Mouse (Mus musculus): Measurements from ENCODE around the gene Camkv.
A peak's percentile ranks its signal among the peaks of the same experiment; 100 is the strongest.

Camkv gene

DNA sequence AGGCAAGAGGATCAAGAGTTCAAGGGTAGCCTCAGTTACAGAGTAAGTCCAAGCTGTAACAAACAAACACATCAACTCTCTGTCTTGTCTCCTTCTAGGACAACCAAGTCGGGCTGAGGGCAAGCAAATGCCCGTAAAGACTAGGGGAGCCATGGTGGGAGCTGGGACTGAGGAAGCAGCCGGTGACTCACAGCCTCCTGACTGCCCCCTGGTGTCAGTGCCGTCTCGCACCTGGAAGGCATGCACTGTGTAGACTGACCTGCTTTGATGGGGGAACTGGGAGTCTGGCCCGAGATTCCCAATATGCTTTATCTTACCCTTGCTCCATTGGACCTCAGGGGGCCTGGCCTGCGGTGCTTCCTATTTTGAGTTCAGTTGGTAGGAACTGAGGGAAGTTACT, 12.5 kb upstream of the Camkv start:
- peak; percentile 40 for DNase-seq (ENCODE audit: low read depth)

DNA sequence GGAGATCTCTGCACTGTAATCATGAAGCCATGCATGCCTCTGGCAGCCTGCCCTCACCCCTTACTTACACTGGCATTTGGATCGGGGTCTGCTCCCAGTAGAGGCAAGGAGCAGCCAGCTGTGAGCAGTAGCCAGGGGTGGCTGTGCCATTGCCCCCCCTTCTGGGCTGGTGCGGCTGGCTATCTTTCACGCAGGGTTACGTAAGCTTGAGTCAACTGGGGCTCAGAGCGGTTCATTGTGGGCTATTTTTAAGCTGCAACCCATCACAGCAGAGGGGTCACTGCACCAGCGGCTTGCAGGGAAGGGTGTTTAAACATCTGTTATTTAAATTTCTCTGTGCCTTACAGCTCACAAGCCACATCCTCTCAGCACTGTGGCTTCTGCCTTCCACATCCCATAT, 11.5 kb upstream of the Camkv start:
- no peak for DNase-seq (ENCODE audit: low read depth)

DNA sequence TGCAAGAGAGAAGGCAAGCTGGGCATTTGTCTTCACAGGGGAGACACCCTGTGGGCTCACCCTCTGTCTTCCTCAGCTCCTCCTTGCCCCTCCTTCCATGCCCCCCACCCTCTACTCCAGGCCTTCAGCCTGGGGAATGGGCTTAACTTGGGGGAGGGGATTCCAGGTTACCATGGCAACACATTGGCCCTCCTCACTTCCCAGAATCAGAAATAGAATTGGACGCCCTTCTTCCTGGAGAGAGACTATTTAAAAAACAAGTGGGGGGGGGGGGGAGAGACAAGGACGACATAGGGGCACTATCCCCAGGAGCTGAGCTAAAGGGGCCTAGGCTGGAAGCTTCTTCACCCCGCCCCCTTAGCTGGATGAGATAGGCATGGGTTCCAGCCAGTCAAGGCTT, 10.2 kb upstream of the Camkv start:
- DNase-seq (ENCODE audit: low read depth): no peak

DNA sequence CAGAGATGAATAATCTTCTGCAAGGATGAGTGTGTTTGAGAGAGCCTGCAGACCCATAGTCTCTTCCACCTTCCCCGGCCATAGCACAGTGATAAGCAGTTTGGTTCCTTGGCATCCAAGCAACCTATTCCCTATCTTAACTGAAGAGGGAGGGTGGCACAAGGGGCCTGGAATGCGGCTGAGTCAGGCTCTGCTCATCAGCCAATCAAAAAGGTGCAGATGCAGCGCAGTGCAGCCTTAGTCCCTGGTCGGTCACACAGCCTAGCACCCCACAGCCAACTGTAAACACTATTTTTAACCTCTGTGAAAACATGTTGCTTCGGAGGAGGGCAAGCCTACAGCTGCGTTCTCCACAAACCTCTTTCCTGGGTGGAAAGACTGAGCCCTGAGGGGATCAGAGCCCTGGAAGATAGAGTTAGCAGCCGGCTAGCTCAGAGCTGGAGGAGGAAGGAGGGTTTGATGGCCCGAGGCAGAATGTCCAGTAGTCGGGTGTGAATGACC, 8.5 kb upstream of the Camkv start:
- DNase-seq (ENCODE audit: low read depth): no peak

DNA sequence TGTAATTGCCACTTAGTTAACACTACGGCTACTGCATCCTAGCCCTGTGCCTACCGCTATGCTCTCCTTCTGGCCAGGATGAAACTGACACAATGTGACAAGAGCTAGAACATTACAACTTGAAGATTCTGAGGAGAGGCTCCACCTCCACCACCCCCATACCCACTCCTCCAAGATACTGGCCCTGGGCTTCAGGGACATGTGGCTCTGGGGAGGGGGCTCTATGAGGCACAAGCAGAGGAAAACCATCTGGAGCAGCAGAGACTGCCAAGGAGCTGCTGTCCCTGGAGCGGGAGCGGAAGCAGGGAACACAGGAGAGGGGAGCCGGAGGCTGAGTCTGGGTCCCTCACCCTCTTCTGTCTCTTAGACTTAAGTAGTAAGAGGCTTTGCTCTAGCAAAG, 7.7 kb upstream of the Camkv start:
- no peak for DNase-seq (ENCODE audit: low read depth)

DNA sequence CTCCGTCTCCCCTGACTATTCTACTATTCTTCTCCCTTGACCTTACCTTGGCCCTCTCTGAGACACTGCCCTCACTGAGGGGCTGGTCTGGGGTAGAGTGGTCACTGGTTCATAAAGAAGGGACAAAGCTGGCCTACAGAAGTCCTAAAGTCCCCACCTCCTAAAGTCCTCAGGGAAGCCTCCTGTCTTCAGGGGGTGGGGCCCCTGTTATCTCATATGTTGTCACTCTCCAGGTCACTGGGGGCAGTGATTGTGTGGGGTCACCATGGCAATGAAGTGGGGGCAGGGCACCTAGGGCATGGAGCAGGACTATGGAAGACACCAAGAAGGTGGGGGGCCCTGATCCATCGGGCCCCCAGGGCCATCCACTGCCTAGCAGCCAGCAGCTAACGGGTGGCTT, 7.3 kb upstream of the Camkv start, which contains the start of gene Actl11:
Gene Actl11, plus strand, starts transcription at position 301 of the 400 bp plus-strand sequence.
- no peak for DNase-seq (ENCODE audit: low read depth)

DNA sequence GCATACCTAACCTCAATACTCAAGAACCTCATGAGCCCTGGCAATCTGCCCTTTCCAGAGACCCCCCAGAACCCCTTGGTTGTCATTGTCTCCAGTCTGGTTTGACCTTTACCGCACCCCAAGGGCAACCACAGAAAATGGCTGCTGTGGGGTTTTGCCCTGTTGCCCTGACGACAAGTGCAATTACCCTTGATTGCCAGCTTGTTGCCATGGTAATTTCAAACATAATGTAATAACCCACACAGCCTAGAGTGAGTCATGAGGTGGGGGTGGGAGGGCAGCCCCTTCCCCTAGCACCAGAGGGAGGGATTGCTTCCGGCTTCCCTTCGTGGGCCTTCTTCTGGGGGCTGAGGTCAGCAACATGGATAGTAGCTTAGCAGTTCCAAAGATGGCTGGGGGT, 3.3 kb upstream of the Camkv start:
- no peak for DNase-seq (ENCODE audit: low read depth)

DNA sequence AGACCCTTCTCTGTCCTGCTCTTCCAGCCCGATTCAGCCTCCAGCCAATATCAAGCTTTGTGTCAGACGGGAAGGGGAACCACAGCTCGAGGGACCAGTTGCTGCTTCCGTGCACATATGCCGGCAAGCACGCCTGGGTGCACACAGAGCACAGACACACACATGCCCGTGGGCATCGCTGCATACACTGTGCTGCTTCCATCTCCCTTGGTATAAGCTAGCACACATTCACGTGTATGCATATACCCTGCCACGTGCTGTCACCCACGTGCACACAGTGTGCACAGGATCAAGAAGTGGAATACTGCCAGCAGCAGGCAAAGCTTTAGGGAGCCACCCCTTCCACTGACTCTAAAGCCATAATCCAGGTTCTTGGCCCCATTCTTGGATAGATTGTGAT, 1.3 kb upstream of the Camkv start:
- no peak for DNase-seq (ENCODE audit: low read depth)

DNA sequence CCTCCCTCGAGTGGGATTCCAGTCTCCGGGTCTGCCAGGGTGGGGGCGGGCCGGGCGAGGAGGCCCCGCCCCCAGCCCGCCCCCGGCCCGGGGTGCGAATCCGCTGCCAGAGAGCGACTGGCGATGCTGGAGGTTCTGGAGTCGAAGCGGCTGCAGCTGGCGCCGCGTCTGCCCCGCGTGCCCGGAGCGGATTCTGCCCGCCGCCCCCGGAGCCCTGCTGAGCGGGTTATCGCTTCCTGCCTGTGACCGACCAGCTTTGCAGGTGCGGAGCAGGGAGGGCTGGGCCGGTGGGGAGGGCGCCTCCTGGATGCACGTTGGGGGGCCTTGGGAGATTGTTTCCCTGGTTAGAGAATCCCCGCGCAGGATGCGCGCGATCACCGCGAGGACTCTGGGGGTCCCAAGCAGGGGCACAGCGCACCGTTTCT, 328 bp downstream of the Camkv start:
- DNase-seq (ENCODE audit: low read depth): peak; percentile 47

DNA sequence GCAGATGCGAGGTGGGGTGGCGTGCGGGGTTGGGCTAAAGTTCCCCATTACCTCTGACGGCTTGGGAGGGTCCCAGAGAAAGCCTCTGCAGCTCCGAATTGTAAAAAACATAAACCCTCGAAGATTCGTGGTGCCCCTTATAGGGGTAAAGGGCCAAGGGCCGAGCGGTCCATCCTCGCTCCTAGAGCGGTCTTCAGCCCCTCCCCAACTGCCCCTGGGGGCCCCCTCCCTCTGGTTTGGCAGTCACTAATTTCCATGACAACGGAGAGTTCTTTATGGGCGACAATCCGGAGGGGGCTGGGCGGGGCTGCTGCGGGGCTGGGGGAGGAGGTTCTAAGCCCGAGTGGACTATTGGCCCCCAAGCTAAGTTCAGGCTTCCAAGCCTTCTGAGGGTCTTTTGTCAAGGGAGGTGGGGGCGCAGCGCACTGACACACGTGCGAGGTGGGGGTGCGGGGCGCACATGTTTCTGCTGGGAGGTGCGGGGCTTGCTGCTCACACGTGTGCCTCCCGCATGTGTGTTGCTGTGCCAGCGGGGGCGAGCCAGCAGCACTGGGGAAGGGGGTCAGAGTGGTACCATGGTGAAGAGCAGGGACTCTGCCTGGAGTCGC, 845 bp downstream of the Camkv start:
- DNase-seq (ENCODE audit: low read depth): peak; percentile 12

DNA sequence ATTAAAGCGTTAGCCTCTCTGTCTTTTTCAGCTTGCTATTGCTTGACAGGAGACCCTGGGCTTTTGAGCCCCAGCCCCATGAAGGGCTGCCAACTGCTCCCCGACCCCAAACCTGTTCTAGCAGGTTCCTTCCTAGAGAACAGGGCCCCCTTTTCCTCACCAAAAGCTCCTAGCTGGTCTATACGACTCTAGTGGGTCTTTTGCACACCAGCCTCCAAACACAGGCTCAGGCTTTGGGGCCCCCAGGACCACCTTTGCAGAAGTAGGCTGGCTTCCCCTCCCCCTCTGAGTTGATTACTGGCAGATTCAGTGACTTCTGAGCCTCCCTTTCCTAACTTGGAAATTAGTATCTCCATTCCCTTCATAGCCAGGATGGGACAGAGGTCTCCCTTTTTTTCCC, 1.4 kb downstream of the Camkv start:
- no peak for DNase-seq (ENCODE audit: low read depth)

DNA sequence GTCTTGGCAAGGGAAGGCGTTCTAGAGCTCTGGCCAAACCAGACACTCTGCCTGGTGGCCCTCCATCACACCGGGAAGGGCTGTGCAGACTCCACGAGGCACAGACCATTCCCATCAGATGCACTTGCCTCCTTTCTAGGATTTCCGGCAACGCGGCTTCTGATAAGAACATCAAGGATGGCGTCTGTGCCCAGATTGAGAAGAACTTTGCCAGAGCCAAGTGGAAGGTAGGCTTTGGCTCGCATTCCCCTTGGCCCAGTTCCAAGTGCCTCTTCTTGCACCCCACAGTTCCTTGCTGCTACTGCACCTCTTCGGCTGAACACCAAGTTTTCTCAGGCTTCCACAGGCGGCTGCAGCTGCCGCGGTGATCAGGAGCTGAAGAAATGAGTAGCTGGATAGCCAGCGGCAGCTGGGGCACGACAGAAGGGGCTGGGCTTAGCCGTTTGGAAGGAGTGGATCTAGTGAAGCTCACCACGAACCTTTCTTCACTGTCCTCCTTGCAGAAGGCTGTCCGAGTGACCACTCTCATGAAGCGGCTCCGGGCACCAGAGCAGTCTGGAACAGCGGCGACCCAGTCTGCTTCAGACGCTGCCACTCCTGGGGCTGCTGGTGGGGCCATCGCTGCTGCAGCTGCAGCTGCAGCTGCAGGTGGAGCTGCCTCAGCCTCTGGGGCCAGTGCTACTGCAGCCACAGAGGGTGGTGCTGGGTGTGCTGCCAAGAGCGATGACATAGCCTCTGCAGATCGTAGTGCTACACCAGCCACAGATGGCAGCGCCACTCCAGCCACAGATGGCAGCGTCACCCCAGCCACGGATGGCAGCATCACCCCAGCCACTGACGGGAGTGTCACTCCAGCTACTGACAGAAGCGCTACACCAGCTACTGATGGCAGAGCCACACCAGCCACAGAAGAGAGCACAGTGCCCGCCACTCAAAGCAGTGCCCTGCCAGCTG, 12.0 kb downstream of the Camkv start:
- no peak for DNase-seq (ENCODE audit: low read depth)

DNA sequence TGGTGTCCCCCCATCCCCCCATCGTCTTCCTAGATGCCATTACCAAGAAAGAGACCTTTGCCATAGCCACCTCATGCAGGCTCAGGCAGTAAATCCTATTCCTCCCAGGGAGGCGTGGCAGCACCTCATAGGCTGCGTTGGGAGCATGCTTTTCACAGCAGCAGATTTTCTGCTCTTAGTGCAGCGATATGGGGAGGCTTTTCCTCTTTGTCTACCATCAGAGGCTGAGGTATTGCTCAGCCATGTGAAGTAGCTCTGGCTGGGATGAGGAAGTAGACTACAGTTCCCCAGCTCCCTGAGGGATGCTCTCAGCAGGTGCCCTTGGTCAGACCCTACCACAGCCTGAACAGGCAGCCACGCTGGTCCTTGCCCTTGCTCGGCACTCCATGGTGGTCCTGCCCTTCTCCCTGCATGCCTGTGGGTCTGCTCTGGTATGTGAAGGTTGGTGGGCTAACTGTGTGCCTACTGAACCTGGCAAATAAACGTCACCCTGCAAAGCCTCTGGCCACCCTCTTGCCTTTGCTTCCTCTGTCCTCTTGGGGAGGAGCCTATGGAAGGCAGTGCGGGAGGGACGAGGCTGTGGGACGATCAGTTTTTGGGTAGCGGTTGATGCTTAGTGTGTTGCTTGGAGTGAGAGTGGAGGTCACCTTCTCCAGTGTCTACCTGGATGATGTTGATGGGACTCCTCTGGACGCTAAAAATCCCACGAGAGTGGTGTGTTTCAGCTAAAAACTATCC, 13.9 kb downstream of the Camkv start:
- DNase-seq (ENCODE audit: low read depth): no peak

DNA sequence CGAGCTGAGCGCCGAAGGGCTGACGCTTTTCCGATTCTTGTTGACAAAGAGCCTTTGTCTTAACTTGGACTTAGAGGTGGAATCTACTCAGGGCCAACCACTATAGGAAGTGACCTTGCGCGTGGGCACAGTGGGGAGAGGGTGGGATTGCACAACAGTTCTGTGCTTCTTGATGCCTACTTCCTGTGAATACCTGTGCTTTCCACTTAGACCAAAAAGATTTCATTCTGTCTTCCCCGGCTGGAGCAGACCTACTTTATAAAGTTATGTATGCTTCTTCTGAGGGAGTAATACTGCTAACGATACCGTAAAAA, 14.4 kb downstream of the Camkv start, which contains the start of gene Traip:
Gene Traip, plus strand, starts transcription at position 215 of the 314 bp plus-strand sequence.
- DNase-seq (ENCODE audit: low read depth): no peak

DNA sequence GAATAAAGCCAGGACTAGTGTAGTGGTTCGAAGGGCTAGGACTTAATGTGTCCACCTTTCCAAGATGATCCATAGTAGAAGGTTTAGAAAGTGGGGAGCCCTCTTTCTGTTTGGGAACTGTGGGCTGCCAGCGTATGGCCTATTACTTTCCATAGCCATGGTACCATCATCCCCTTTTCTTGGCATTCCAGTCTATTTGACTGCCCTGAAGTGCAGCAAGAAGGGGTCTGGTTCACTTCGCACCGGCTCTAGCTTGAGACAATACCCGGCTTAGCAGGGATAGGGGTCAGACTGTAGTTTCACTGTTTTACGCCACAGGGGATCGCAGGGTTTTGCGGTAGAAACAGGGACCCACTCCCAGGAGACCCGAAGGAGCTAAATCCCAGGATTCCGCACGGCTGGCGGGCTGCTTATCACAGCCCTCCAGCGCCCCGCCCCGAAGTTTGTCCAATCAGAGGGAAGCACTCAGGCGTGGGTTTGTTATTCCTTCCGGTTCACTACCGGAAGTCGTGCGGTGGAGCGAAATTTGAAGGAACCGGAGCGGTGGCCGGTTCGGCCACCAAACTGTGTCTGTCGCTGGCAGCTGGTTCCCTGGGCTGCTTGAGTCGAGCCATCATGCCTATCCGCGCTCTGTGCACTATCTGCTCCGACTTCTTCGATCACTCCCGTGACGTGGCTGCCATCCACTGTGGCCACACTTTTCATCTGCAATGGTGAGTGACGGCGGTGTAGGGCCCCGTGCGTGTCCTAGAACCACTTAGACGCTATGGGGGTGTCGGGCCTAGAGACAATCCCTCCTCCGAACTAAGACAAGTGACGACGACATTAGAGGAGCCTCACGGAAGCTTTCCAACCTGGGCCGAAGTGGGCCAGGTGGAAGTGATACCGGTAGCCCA, 15.2 kb downstream of the Camkv start:
- DNase-seq (ENCODE audit: low read depth): peak; percentile 85

DNA sequence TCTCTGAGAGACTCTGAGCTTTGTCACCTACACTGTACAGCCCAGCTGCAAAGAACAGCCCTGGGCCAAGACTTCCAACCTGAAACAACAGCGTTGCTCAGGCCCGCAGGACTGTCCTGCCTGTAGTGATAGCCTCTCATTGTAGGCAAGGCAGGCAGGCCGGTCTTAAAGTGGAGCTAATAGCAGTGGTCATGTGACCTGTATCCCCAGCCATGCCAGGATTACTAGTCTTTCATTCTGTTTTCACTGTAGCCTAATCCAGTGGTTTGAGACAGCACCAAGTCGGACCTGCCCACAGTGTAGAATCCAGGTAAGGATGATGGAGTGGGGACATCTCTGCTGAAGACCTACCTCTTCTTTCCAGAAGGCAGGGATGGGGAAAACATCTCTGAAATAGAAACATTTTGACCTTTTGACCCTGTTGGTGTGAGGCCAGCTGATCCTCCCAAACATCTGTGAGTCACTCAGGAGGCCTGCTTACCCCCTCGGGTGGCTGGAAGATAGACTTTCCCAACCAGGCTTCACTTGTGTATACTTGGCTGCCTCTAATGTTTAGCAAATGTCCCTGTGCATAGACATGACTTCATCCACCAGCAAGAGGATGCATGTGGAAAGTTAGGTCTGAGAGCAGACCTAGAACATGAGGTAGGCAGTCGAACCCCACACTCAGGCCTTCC, 20.3 kb downstream of the Camkv start:
- no peak for DNase-seq (ENCODE audit: low read depth)

DNA sequence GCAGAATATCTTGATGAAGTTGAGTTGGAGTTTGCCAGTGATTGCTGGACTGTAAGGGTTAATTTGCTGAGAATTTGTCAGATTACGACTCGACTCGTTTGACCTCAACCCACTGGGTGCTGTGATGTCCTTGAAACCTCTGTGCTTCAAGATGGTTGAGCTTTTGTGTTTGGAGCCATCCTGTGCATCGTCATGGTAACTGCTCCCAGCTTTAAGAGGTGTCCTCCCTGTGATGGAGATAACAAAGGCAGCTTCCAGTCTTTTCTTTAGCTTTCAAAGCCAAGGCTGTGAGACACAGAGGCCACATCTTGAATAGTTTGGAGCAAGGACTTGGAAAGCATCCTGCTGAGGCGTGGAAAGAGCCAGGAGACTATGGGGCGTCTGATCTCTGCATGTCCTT, 21.7 kb downstream of the Camkv start:
- DNase-seq (ENCODE audit: low read depth): no peak

DNA sequence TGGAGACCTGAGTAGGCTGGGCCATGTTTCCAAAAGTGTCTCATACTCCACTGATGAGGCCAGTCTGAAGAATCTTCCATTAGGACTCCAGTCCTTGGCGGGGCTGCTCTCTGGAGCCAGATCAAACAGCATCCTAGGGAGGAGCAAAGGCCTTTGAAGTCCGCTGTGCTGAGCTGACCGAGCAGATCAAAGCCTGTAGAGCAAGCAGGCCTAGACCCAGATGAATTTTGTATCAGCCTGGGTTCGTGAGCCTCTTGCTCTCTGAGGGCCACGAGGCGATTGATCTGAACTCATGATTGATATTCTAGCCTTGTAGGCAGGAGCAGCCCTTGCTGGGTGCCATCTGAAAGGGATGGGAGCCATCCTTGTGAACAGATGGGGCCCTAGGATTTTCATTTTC, 24.4 kb downstream of the Camkv start:
- no peak for DNase-seq (ENCODE audit: low read depth)

DNA sequence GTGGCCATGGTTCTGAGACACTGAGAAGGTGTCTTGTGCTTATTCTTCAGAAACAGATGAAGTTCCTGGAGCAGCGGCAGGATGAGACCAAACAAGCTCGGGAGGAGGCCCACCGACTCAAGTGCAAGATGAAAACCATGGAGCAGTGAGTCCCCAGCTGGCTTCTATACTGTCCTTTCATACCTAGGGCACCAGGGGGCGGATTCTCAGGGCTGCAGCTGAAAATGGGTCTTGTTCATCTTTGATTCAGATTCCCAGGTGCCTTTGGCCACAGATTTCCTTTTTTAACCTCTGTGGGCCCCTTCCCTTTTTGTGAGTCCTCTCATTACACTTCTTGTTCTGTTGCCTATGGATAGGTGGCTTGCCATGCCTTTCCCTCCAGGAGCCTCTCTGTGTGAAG, 25.5 kb downstream of the Camkv start:
- no peak for DNase-seq (ENCODE audit: low read depth)

DNA sequence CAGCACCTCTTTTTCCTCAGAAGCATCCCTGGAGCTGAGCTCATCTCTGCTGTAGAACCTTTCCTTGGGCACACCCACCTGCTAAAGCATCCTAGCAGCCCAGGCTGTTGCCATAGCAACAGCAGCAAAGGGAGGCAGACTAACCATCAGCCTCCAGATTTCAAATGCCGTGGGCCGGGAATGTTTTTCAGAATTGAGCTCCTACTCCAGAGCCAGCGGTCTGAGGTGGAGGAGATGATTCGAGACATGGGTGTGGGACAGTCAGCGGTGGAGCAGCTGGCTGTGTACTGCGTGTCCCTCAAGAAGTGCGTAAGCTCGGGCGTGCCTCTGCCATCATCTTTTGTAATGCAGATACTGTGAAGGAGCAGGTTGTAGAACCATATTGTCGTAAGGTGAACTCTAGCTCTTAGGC, 25.9 kb downstream of the Camkv start:
- no peak for DNase-seq (ENCODE audit: low read depth)

DNA sequence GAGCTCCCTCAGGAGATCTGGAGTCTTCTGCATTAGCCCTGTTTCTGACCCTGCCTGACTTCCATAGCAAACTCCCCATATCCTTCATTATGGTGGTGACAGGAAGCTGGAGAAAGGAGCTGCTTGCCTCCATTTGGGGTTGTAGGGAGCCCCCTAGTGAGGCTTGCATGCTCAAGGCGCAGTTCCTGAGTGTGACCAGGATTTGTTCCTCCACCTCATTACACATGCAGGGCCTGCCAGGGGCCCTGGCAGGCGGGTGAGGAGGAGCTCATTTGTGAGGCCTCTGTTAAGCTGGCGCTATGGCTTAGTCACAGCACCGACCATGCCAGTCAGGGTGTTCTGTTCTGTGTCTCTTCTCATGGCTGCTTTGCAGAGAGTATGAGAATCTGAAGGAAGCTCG, 26.4 kb downstream of the Camkv start:
- DNase-seq (ENCODE audit: low read depth): no peak
